Mouse (Mus musculus) inflammation-experienced regulatory T-cells, adult 6 months (primary cell): Measurements from ENCODE around the gene Cds2. TPM values are rescaled to one million over a fixed set of nuclear protein-coding genes. Genes with fewer than 3 reads are reported as not detected.

Source experiments
- polyA plus RNA-seq, 3 experiments: library from polyadenylated mRNA; unstranded; fragments of 100-300 nt; shearing (Covaris generic); gene quantifications; one replicate each; pipeline ENCODE4 v1.2.1; 2017

The Cds2 gene
- polyA plus RNA-seq, 3 experiments from 2014 or later: 24.8 to 35.4 (median 25.0) TPM

Other genes starting within 250 kb of the Cds2 start
- gene Rassf2, start 232.9 kb upstream of the Cds2 start, polyA plus RNA-seq: 10 to 100 TPM; 78.8 to 88.1 (median 87.3) TPM
- 10 to 100 TPM; 11.6 to 12.1 (median 11.8) TPM for gene Slc23a2, start 118.0 kb upstream of the Cds2 start, polyA plus RNA-seq
- gene Tmem230, start 15.3 kb upstream of the Cds2 start, polyA plus RNA-seq: 10 to 100 TPM; 28.2 to 45.1 (median 37.2) TPM
- 100 to 1,000 TPM; 149 to 308 (median 151) TPM for gene Pcna, start 9.8 kb upstream of the Cds2 start, polyA plus RNA-seq
- under 1 TPM in 1 of 3 experiments, not detected in 2; 0.13 TPM for gene Prokr2, start 122.3 kb downstream of the Cds2 start, polyA plus RNA-seq